Mouse (Mus musculus): Measurements from ENCODE around the gene Taar5. TPM values are rescaled to one million over a fixed set of nuclear protein-coding genes. Genes with fewer than 3 reads are reported as not detected.

Taar5 gene
- polyA plus RNA-seq, 1 experiment from 2014 or later = not detected

DNA sequence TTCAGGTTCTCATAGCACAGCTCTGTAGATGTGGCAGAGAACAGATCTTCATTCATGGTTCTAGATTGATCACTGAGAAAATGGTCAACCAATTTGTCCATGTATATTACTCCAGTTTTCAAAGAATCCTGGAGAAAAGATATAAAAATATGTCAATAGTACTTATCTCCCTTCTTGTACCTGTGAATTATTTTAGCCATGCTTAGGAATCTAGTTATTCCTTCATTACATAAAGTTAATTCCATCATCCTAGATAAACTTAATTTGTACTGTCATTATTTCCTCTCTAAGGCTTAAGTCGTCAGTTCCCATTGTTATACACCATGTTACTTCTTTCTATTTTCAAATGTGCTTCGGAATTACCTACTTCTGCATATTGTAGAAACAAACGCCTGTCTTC, 22.9 kb downstream of the Taar5 start, which contains the start of gene Taar7a:
Gene Taar7a, minus strand, starts transcription at position 101 of the 400 bp plus-strand sequence.
- Histone ChIP-seq H3K36me3 (ENCODE audit: control insufficient read depth, insufficient read depth, low read length) (no peaks in the 10 kb centered on the region), H3K27ac (ENCODE audit: low read length) (no peak within 1 kb of the TSS), H3K4me1 (replicated peaks; ENCODE audit: control insufficient read depth, insufficient read depth, low read length) (no peaks in the 10 kb centered on the region), H3K4me2 (ENCODE audit: low read depth, low read length) (no peak within 1 kb of the TSS), H3K27me3 (ENCODE audit: control insufficient read depth, insufficient read depth, low read depth, low read length) (no peaks in the 10 kb centered on the region), H3K9ac (ENCODE audit: low read length) (no peak within 1 kb of the TSS), H3K9me3 (ENCODE audit: control insufficient read depth, low read length) (no peaks in the 10 kb centered on the region), H3K4me3 (ENCODE audit: low read length) (no peak within 1 kb of the TSS)
- ATAC-seq (ENCODE audit: low read depth) = no peak
- WGBS = 83% methylated on average over 3 of the region's 3 CpGs

DNA sequence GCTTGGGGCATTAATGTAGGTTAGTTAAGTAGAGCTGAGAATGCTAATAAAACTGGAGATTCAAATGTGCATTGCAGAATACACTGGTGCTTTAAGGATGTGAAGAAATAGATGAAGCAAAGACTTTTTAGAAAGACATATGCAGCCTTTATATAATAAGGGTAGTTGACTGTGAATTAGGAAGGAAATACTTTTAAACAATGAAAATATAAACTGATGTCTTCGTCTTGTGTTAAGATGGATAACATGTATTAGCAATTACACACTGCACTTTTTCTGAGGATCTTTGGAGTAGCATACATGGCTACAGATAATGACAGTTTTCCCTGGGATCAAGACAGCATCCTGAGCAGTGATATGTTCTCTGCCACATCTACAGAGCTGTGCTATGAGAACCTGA, 29.1 kb downstream of the Taar5 start, which contains the start of gene Taar7b:
Gene Taar7b, plus strand, starts transcription at position 301 of the 400 bp plus-strand sequence.
- Histone ChIP-seq H3K4me3 (ENCODE audit: low read length) (no peak within 1 kb of the TSS), H3K4me1 (replicated peaks; ENCODE audit: control insufficient read depth, insufficient read depth, low read length) (no peaks in the 10 kb centered on the region), H3K9ac (ENCODE audit: low read length) (no peak within 1 kb of the TSS), H3K27me3 (ENCODE audit: control insufficient read depth, insufficient read depth, low read depth, low read length) (no peaks in the 10 kb centered on the region), H3K36me3 (ENCODE audit: control insufficient read depth, insufficient read depth, low read length) (no peaks in the 10 kb centered on the region), H3K27ac (ENCODE audit: low read length) (no peak within 1 kb of the TSS), H3K9me3 (ENCODE audit: control insufficient read depth, low read length) (no peaks in the 10 kb centered on the region), H3K4me2 (ENCODE audit: low read depth, low read length) (no peak within 1 kb of the TSS)
- WGBS = 64% methylated on average over 1 of the region's 1 CpGs
- ATAC-seq (ENCODE audit: low read depth) = no peak

DNA sequence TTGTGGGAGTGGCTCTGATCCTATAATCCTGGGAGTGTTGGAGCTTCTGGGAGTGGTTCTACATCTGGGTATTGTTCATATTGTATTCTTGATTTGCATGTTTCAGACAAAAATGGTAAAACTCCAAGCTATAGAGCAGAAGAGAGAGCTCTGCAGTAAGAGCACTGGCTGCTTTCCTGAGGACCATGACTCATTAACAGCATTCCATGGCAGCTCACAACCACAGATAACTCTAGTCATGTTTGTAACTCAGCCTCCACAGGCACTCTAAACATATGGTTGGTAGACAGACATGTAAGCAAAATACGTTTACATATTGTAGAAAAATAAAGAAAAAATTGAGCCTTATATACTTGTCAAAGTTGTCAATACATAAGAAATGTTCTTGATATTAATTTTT, 35.9 kb downstream of the Taar5 start:
- Histone ChIP-seq H3K4me2 (ENCODE audit: low read depth, low read length) (no peak overlapping the region), H3K9me3 (ENCODE audit: control insufficient read depth, low read length) (no peaks in the 10 kb centered on the region), H3K9ac (ENCODE audit: low read length) (no peak overlapping the region), H3K36me3 (ENCODE audit: control insufficient read depth, insufficient read depth, low read length) (no peaks in the 10 kb centered on the region), H3K27me3 (ENCODE audit: control insufficient read depth, insufficient read depth, low read depth, low read length) (no peaks in the 10 kb centered on the region), H3K4me1 (replicated peaks; ENCODE audit: control insufficient read depth, insufficient read depth, low read length) (no peaks in the 10 kb centered on the region), H3K27ac (ENCODE audit: low read length) (no peak overlapping the region), H3K4me3 (ENCODE audit: low read length) (no peak overlapping the region)
- WGBS = 56% methylated on average over 1 of the region's 1 CpGs
- no peak for ATAC-seq (ENCODE audit: low read depth)

- Histone ChIP-seq H3K36me3 (ENCODE audit: control insufficient read depth, insufficient read depth, low read length) (no peaks in the 10 kb centered on the region), H3K4me3 (ENCODE audit: low read length) (no peak overlapping the region), H3K9ac (ENCODE audit: low read length) (no peak overlapping the region), H3K27me3 (ENCODE audit: control insufficient read depth, insufficient read depth, low read depth, low read length) (no peaks in the 10 kb centered on the region), H3K9me3 (ENCODE audit: control insufficient read depth, low read length) (no peaks in the 10 kb centered on the region), H3K4me1 (replicated peaks; ENCODE audit: control insufficient read depth, insufficient read depth, low read length) (no peaks in the 10 kb centered on the region), H3K4me2 (ENCODE audit: low read depth, low read length) (no peak overlapping the region), H3K27ac (ENCODE audit: low read length) (no peak overlapping the region)
- 22% methylated on average over 2 of the region's 2 CpGs for WGBS
- ATAC-seq (ENCODE audit: low read depth) = no peak
Observed at GRCm38 (mm10) chr10:24007034-24007433, 36.5 kb downstream of the Taar5 start.

DNA sequence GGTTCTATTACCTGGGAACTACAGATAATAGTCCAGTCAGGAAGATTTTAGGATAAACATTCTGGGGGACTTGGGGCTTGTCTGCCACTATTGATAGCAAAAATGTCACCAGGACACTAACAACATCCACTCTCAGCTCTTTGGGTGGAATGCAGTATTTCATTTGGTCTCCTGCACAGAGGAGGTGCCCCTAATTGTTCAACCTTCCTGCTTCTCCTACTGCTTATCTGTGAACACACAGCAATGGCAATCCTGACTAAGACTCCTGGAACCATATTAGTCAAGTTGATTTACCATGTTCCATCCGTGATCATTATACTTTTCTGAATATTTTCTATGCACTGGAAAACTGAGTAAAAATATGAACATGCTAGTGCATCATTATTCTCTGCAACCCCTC, 37.6 kb downstream of the Taar5 start:
- Histone ChIP-seq H3K36me3 (ENCODE audit: control insufficient read depth, insufficient read depth, low read length) (no peaks in the 10 kb centered on the region), H3K27ac (ENCODE audit: low read length) (no peak overlapping the region), H3K9me3 (ENCODE audit: control insufficient read depth, low read length) (no peaks in the 10 kb centered on the region), H3K4me3 (ENCODE audit: low read length) (no peak overlapping the region), H3K27me3 (ENCODE audit: control insufficient read depth, insufficient read depth, low read depth, low read length) (no peaks in the 10 kb centered on the region), H3K4me1 (replicated peaks; ENCODE audit: control insufficient read depth, insufficient read depth, low read length) (no peaks in the 10 kb centered on the region), H3K9ac (ENCODE audit: low read length) (no peak overlapping the region), H3K4me2 (ENCODE audit: low read depth, low read length) (no peak overlapping the region)
- no peak for ATAC-seq (ENCODE audit: low read depth)
- 79% methylated on average over 1 of the region's 1 CpGs for WGBS

Other genes starting within 250 kb of the Taar5 start
- gene Rps12, start 183.4 kb upstream of the Taar5 start, polyA plus RNA-seq (2015; fragmentation: Nextera tagmentation; extraction: Ambion mirVana) = 165 and 173 TPM in 2 replicates
- gene Slc18b1, start 173.7 kb upstream of the Taar5 start, polyA plus RNA-seq (2015; fragmentation: Nextera tagmentation; extraction: Ambion mirVana) = 16.3 and 21.5 TPM in 2 replicates
- gene Vnn3, start 119.2 kb upstream of the Taar5 start, polyA plus RNA-seq (2015; fragmentation: Nextera tagmentation; extraction: Ambion mirVana) = 0.29 and 0.53 TPM in 2 replicates
- gene Vnn1, start 76.0 kb upstream of the Taar5 start, polyA plus RNA-seq (2015; fragmentation: Nextera tagmentation; extraction: Ambion mirVana) = 3.8 and 4.9 TPM in 2 replicates
- gene Taar1, start 50.4 kb upstream of the Taar5 start, polyA plus RNA-seq (2015; fragmentation: Nextera tagmentation; extraction: Ambion mirVana) = not detected in 2 replicates
- gene Taar2, start 32.1 kb upstream of the Taar5 start, polyA plus RNA-seq (2015; fragmentation: Nextera tagmentation; extraction: Ambion mirVana) = not detected in 2 replicates
- not detected in 2 replicates for gene Taar3, start 21.1 kb upstream of the Taar5 start, polyA plus RNA-seq (2015; fragmentation: Nextera tagmentation; extraction: Ambion mirVana)
- not detected in 2 replicates for gene Taar4, start 10.2 kb upstream of the Taar5 start, polyA plus RNA-seq (2015; fragmentation: Nextera tagmentation; extraction: Ambion mirVana)
- gene Taar6, start 14.9 kb downstream of the Taar5 start, polyA plus RNA-seq (2015; fragmentation: Nextera tagmentation; extraction: Ambion mirVana) = not detected in 2 replicates
- gene Taar7a, start 22.8 kb downstream of the Taar5 start, polyA plus RNA-seq (2015; fragmentation: Nextera tagmentation; extraction: Ambion mirVana) = not detected in 2 replicates
- gene Taar7b, start 29.2 kb downstream of the Taar5 start, polyA plus RNA-seq (2015; fragmentation: Nextera tagmentation; extraction: Ambion mirVana) = not detected in 2 replicates
- gene Taar7d, start 56.5 kb downstream of the Taar5 start, polyA plus RNA-seq (2015; fragmentation: Nextera tagmentation; extraction: Ambion mirVana) = not detected in 2 replicates
- not detected in 2 replicates for gene Taar7e, start 66.9 kb downstream of the Taar5 start, polyA plus RNA-seq (2015; fragmentation: Nextera tagmentation; extraction: Ambion mirVana)
- gene Taar7f, start 78.8 kb downstream of the Taar5 start, polyA plus RNA-seq (2015; fragmentation: Nextera tagmentation; extraction: Ambion mirVana) = not detected in 2 replicates
- gene Taar8a, start 105.8 kb downstream of the Taar5 start, polyA plus RNA-seq (2015; fragmentation: Nextera tagmentation; extraction: Ambion mirVana) = not detected in 2 replicates
- not detected in 2 replicates for gene Taar8b, start 121.6 kb downstream of the Taar5 start, polyA plus RNA-seq (2015; fragmentation: Nextera tagmentation; extraction: Ambion mirVana)
- not detected in 2 replicates for gene Taar8c, start 131.2 kb downstream of the Taar5 start, polyA plus RNA-seq (2015; fragmentation: Nextera tagmentation; extraction: Ambion mirVana)
- not detected in 2 replicates for gene Taar9, start 138.8 kb downstream of the Taar5 start, polyA plus RNA-seq (2015; fragmentation: Nextera tagmentation; extraction: Ambion mirVana)
- gene Stx7, start 178.6 kb downstream of the Taar5 start, polyA plus RNA-seq (2015; fragmentation: Nextera tagmentation; extraction: Ambion mirVana) = 89.9 and 95.5 TPM in 2 replicates